Mouse (Mus musculus) kidney, embryonic 14.5 days (tissue): ENCODE measurements around the gene Sept8. TPM values are rescaled to one million over a fixed set of nuclear protein-coding genes. Genes with fewer than 3 reads are reported as not detected.

Experiments used
- ATAC-seq: fragments of 200-750 bp; cut with Nextera tagmentation; 2 replicates; pipeline ENCODE4 v1.8.0; 2017; ENCODE audit warnings: moderate number of reproducible peaks, mild to moderate bottlenecking, moderate TSS enrichment, moderate library complexity; ENCODE audit not compliant: low FRiP score, low TSS enrichment
- H3K27ac ChIP-seq: fragments of 300-500 bp; sonication (generic); 2 replicates; pipeline ENCODE4 v1.5.1; 2014; ENCODE audit warnings: low read depth, mild to moderate bottlenecking, low read length, moderate library complexity, mixed read lengths
- H3K27me3 ChIP-seq: fragments of 300-500 bp; sonication (generic); 2 replicates; pipeline ENCODE4 v1.6.1; 2014; ENCODE audit warnings: mild to moderate bottlenecking, low read length; ENCODE audit not compliant: control insufficient read depth, insufficient read depth
- H3K36me3 ChIP-seq: fragments of 300-500 bp; sonication (generic); 2 replicates; pipeline ENCODE4 v1.6.1; 2014; ENCODE audit warnings: low read length, mixed read lengths; ENCODE audit not compliant: control insufficient read depth, insufficient read depth
- H3K4me1 ChIP-seq: fragments of 300-500 bp; sonication (generic); 2 replicates; pipeline ENCODE4 v1.6.1; 2014; ENCODE audit warnings: low read length, mixed read lengths; ENCODE audit not compliant: control insufficient read depth, insufficient read depth
- H3K4me2 ChIP-seq: fragments of 300-500 bp; sonication (generic); replicated peaks from 2 replicates; pipeline ENCODE4 v1.6.1; 2014; ENCODE audit warnings: low read depth, mild to moderate bottlenecking, low read length
- H3K4me3 ChIP-seq: fragments of 300-500 bp; sonication (generic); 2 replicates; pipeline ENCODE4 v1.5.1; 2014; ENCODE audit warnings: mild to moderate bottlenecking, low read length
- H3K9ac ChIP-seq: fragments of 300-500 bp; sonication (generic); 2 replicates; pipeline ENCODE4 v1.6.1; 2014; ENCODE audit warnings: low read depth, mild to moderate bottlenecking, low read length, moderate library complexity
- H3K9me3 ChIP-seq: fragments of 300-500 bp; sonication (generic); 2 replicates; pipeline ENCODE4 v1.6.1; 2016; ENCODE audit warnings: low read length; ENCODE audit not compliant: control insufficient read depth
- WGBS: fragments of 180-500 bp; shearing (Covaris S2); extraction: QIAGEN DNeasy Blood & Tissue Kit; methylation state at CpG from one replicate; pipeline ENCODE4 v1.1.7; 2014; 5-methylcytosine and 5-hydroxymethylcytosine counted together
- polyA plus RNA-seq: library from polyadenylated mRNA; unstranded; fragments of >200 nt; fragmentation: Nextera tagmentation; extraction: Ambion mirVana; gene quantifications from 2 replicates; pipeline ENCODE4 v1.2.1, GENCODE M21; 2014

Sept8 gene
- polyA plus RNA-seq, 1 experiment from 2014 or later = 21.3 TPM

GRCm38 (mm10) chr11:53529253-53529557 lies 10.1 kb downstream of the Sept8 start:
- H3K27ac ChIP-seq = no peak overlapping the region
- no peaks in the 10 kb centered on the region for H3K4me1 ChIP-seq
- 58% methylated on average over 6 of the region's 6 CpGs for WGBS
- H3K4me2 ChIP-seq = no peak overlapping the region
- peaks cover 6% of the 10 kb centered on the region for H3K36me3 ChIP-seq
- no peak overlapping the region for H3K9ac ChIP-seq
- H3K9me3 ChIP-seq = no peaks in the 10 kb centered on the region
- no peak for ATAC-seq
- H3K27me3 ChIP-seq = no peaks in the 10 kb centered on the region
- H3K4me3 ChIP-seq = no peak overlapping the region

GRCm38 (mm10) chr11:53530001-53530400 lies 10.9 kb downstream of the Sept8 start:
- no peaks in the 10 kb centered on the region for H3K27me3 ChIP-seq
- H3K4me2 ChIP-seq = no peak overlapping the region
- no peak overlapping the region for H3K4me3 ChIP-seq
- H3K4me1 ChIP-seq = no peaks in the 10 kb centered on the region
- no peak for ATAC-seq
- H3K27ac ChIP-seq = no peak overlapping the region
- H3K9me3 ChIP-seq = no peaks in the 10 kb centered on the region
- WGBS = 82% methylated on average over 9 of the region's 9 CpGs
- H3K36me3 ChIP-seq = peaks cover 14% of the 10 kb centered on the region
- no peak overlapping the region for H3K9ac ChIP-seq

GRCm38 (mm10) chr11:53531578-53532230 lies 12.6 kb downstream of the Sept8 start:
- Histone ChIP-seq H3K27me3 (no peaks in the 10 kb centered on the region), H3K27ac (no peak overlapping the region), H3K9me3 (no peaks in the 10 kb centered on the region), H3K4me1 (no peaks in the 10 kb centered on the region), H3K4me3 (no peak overlapping the region), H3K4me2 (no peak overlapping the region), H3K9ac (no peak overlapping the region), H3K36me3 (peaks cover 31% of the 10 kb centered on the region)
- ATAC-seq = no peak
- 88% methylated on average over 10 of the region's 10 CpGs for WGBS

- Histone ChIP-seq H3K9me3 (no peaks in the 10 kb centered on the region), H3K4me2 (no peak overlapping the region), H3K27me3 (no peaks in the 10 kb centered on the region), H3K4me1 (no peaks in the 10 kb centered on the region), H3K4me3 (no peak overlapping the region), H3K36me3 (peaks cover 36% of the 10 kb centered on the region), H3K9ac (no peak overlapping the region), H3K27ac (no peak overlapping the region)
- 100% methylated on average over 1 of the region's 1 CpGs for WGBS
- no peak for ATAC-seq
These were observed 13.2 kb downstream of the Sept8 start for GRCm38 (mm10) chr11:53532231-53532620.

GRCm38 (mm10) chr11:53539002-53539491 lies 20.0 kb downstream of the Sept8 start:
- Histone ChIP-seq H3K4me3 (no peak overlapping the region), H3K36me3 (peaks cover 58% of the 10 kb centered on the region), H3K27ac (no peak overlapping the region), H3K4me1 (no peaks in the 10 kb centered on the region), H3K9ac (no peak overlapping the region), H3K4me2 (no peak overlapping the region), H3K27me3 (no peaks in the 10 kb centered on the region), H3K9me3 (no peaks in the 10 kb centered on the region)
- 0 out of 2 replicates have a peak, but pooled peaks have one; percentile 36 for ATAC-seq
- WGBS = 44% methylated on average over 15 of the region's 15 CpGs

- Histone ChIP-seq H3K4me3 (no peak overlapping the region), H3K36me3 (peaks cover 44% of the 10 kb centered on the region), H3K4me1 (no peaks in the 10 kb centered on the region), H3K27me3 (no peaks in the 10 kb centered on the region), H3K9ac (no peak overlapping the region), H3K4me2 (no peak overlapping the region), H3K9me3 (no peaks in the 10 kb centered on the region), H3K27ac (no peak overlapping the region)
- WGBS = 94% methylated on average over 3 of the region's 3 CpGs
- ATAC-seq = no peak
These were observed 21.3 kb downstream of the Sept8 start for GRCm38 (mm10) chr11:53540394-53540793.

GRCm38 (mm10) chr11:53541222-53541621 lies 22.2 kb downstream of the Sept8 start:
- no peaks in the 10 kb centered on the region for H3K27me3 ChIP-seq
- H3K9me3 ChIP-seq = no peaks in the 10 kb centered on the region
- no peak overlapping the region for H3K4me2 ChIP-seq
- H3K4me3 ChIP-seq = no peak overlapping the region
- 83% methylated on average over 11 of the region's 11 CpGs for WGBS
- H3K36me3 ChIP-seq = peaks cover 36% of the 10 kb centered on the region
- no peak overlapping the region for H3K27ac ChIP-seq
- ATAC-seq = no peak
- H3K4me1 ChIP-seq = no peaks in the 10 kb centered on the region
- no peak overlapping the region for H3K9ac ChIP-seq

- no peak for ATAC-seq
- WGBS = 52% methylated on average over 7 of the region's 7 CpGs
- peaks cover 20% of the 10 kb centered on the region; the same call in 1 of the 2 replicates for H3K36me3 ChIP-seq
- no peaks in the 10 kb centered on the region for H3K4me1 ChIP-seq
- no peaks in the 10 kb centered on the region for H3K9me3 ChIP-seq
- H3K27ac ChIP-seq = no peak overlapping the region
- no peak overlapping the region for H3K9ac ChIP-seq
- H3K4me2 ChIP-seq = no peak overlapping the region
- no peaks in the 10 kb centered on the region for H3K27me3 ChIP-seq
- H3K4me3 ChIP-seq = no peak overlapping the region
These were observed 24.0 kb downstream of the Sept8 start for GRCm38 (mm10) chr11:53543021-53543420.

- Histone ChIP-seq H3K27me3 (no peaks in the 10 kb centered on the region), H3K9ac (no peak overlapping the region), H3K36me3 (peaks cover 6% of the 10 kb centered on the region; the same call in 1 of the 2 replicates), H3K4me3 (no peak overlapping the region), H3K9me3 (no peaks in the 10 kb centered on the region; the same call in 1 of the 2 replicates), H3K4me1 (no peaks in the 10 kb centered on the region), H3K4me2 (no peak overlapping the region), H3K27ac (no peak overlapping the region)
- WGBS = 44% methylated on average over 6 of the region's 6 CpGs
- no peak for ATAC-seq
These were observed 27.2 kb downstream of the Sept8 start for GRCm38 (mm10) chr11:53546271-53546670.
